Mouse (Mus musculus) T-helper 1 cell (primary cell): ENCODE results near the gene Cdyl2.

Experiments used
- in situ Hi-C: fragments of 300-600 bp; cut with MboI, MseI; formaldehyde crosslinking; loops from one replicate; pipeline ENCODE4 v1.15.1; 2025; ENCODE audit warnings: high pct_unique_total_duplicates

Gene Cdyl2

DNA sequence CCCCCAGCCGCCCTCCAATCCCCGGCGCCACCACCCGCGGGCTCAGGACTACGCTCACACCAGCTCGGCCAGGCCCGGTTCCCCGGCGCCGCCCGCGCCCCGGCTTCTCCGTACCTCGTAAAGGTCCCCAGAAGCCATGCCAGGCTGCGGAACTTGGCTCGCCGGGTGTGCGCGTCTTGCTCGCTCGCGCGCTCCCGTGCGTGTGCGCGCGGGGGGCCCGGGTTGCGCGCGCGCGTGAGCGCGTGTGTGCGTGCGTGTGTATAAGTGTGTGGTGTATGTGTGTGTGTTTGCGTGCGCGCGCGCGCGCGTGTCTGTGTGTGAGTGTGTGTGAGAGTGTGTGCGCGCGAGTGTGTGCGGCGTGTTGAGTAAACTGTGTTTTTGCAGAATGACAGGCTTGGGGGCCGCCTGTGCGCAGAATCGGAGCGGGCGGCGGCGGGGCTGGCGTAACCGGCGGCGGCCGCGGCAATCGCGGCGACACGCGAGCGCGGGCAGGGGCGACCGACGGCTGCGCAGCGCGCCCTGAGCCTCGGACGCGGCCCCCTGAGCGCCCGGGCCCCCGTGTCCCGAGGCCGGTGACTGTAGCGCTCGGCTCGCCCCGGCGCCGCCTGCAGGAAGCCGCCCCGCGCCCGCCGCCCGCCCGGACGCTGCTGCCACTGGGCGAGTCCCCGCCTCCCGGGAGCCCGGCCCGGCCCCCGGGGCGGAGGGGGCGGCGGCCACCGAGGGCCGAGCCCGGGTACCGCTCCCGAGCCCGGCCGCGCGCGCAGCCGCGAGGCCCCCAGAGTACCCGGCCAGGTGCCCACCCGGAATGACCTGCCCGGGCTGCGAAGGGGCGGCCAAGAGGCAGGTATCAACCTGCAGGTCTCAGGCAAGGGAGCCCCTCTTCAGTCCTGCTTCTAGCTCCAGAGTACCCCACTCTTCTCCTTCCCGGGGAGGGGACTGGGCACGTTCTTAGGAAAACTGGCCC is at the start of gene Cdyl2:
Gene Cdyl2, minus strand, starts transcription at position 308 of the 964 bp plus-strand sequence.
- in situ Hi-C loops: loop anchor here (10.0 kb wide), 1 partner anchor 88 kb away; no protein-coding TSS in a partner anchor

- in situ Hi-C loops: loop anchor here (10.0 kb wide), 1 partner anchor 296 kb away; no protein-coding TSS in a partner anchor
Measured at GRCm38 (mm10) chr8:116780594-116780993, 47.8 kb upstream of the Cdyl2 start.

DNA sequence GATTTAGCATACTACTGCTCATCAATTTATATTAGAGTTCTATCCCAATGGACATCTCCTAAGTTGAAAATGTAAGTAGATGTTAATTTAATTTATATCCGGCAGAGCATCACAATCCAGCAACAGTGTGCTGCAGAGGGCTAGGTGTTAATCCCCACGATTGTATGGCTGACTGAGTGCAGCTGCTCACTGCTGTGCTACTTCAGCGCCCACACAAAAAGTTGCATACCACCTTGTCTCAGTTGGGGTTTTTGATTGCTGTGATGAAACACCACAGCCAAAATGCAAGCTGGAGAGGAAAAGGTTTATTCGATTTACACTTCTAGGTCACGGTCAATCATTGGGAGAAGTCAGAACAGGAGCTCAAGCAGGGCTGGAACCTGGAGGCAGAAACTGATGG is 41.4 kb upstream of the Cdyl2 start:
- in situ Hi-C loops: no loop called here

- in situ Hi-C loops: no loop called here
Measured at GRCm38 (mm10) chr8:116772727-116773126, 39.9 kb upstream of the Cdyl2 start.

DNA sequence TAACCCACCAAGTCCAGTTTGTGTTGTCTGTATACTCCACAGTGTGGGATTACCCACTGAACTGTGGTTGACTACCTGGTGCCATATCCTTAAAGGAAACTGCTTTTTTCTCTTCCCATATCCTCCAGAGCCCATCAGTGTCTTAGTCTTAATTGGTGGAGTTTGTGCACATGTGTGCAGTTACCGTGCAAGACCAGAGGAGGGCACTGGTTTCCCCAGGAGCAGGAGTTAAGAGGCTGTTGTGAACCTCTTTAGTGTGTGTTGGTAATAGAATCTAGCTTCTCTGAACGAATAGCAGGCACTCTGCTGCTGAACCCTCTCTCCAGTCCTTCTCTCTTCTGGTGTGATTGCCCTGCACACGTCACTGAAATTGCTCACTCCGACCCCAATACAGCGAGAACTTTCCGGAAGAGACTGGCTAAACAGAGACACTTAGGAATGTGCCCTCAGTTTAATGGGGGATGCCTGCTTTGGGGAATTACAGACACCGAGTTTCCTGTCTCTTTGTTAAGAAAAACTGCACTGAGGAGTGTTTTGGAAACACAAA is 39.1 kb upstream of the Cdyl2 start:
- in situ Hi-C loops: no loop called here

- in situ Hi-C loops: no loop called here
Measured at GRCm38 (mm10) chr8:116770756-116771155, 38.0 kb upstream of the Cdyl2 start.

DNA sequence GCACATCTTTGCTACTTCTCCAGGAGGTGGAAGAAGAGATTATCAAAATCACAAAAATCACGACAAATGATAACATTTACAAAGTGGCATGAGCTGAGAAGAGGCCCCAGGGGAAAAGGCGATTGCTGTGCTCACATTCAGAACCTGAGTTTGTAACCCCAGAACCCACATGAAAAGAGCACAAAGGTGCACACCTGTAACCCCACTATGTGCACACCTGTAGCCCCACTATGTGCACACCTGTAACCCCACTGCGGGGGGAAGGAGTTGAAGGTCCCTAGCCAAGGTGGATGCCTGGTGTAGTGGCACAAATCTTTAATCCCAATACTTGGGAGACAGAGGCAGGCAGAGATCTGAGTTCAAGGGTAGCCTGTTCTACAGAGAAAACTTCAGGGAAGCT is 23.4 kb upstream of the Cdyl2 start:
- in situ Hi-C loops: no loop called here

DNA sequence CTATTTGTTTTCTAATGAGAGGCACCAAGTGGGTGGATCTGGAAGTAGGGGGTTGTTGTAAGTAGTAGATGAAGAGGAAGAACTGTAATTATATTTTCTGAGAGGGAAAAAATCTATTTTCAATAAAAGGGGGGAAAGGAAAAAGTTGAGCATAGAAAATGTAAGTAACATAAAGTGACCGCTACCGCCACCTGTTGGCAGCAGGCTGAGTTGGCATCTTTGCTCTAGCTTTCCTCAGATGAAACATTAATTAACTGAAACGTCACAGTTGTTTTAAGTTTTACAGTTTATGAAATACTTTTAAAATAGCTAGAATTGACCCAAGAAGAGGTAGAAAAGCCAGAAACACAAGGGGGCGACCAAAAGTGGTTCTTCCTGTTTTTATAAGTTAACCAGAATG is 22.8 kb upstream of the Cdyl2 start:
- in situ Hi-C loops: no loop called here

- in situ Hi-C loops: loop anchor here (5.0 kb wide), 1 partner anchor 73 kb away; no protein-coding TSS in a partner anchor
Measured at GRCm38 (mm10) chr8:116740726-116741125, 7.9 kb upstream of the Cdyl2 start.

DNA sequence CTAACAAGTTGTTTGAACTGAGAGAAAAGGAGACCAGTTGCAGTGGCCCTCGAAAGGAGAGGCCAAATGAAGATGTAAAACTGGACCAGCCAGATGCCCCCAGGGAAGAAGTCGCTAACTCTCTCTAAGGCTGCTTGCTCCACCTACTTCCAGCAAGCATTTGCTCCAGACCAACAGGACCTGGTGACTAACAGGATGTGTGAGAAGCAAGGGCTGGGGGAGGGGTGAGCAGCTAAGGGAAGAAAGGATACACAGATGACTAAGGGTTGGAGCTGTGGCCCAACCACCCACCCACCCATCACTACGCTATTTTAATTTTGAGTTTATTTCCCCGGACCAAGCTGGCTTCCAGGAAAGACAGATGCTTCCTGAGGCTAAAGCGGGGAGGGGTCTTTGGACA is 2.5 kb upstream of the Cdyl2 start:
- in situ Hi-C loops: loop anchor here (10.0 kb wide), 1 partner anchor 91 kb away; no protein-coding TSS in a partner anchor

DNA sequence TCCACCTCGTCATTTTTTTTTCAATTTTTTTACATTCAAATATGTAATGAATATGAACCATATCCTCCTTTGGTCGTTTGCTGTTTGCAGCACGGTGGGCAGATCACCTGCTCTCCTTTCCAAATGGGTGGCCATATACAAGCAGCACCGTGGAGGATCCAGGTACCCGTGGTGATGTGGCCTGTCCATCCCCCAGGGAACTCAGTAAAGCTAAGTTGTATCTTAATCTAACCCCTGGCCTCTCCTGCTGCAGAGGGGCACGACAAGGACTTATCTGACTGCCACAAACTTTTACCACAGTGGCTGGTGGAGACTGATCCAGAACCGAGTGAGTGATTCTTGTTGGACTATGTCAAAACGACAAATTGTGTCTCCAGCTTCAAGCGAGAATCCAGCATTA is 1.4 kb upstream of the Cdyl2 start:
- in situ Hi-C loops: loop anchor here (10.0 kb wide), 1 partner anchor 89 kb away; no protein-coding TSS in a partner anchor

DNA sequence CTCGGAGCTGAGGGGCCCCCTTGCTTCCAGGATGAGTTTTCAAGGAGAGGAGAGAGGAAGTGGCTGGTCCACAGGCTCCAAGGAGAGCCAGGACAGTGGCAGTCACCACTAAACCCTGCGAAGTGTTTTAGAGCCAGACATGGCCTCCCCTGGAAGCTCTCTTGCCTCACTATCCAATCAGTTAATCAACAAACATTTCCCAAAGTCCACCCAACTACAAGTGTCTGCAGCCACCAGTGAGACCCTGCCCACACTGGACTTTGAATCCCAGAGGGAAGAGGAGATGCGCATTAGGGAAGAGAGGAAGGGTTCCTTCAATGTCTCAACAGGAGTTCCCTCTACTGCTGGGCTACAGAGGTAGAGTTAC is 840 bp upstream of the Cdyl2 start:
- in situ Hi-C loops: loop anchor here (10.0 kb wide), 1 partner anchor 89 kb away; no protein-coding TSS in a partner anchor

- in situ Hi-C loops: loop anchor here (10.0 kb wide), 1 partner anchor 87 kb away; no protein-coding TSS in a partner anchor
Measured at GRCm38 (mm10) chr8:116731976-116732683, 661 bp downstream of the Cdyl2 start.

DNA sequence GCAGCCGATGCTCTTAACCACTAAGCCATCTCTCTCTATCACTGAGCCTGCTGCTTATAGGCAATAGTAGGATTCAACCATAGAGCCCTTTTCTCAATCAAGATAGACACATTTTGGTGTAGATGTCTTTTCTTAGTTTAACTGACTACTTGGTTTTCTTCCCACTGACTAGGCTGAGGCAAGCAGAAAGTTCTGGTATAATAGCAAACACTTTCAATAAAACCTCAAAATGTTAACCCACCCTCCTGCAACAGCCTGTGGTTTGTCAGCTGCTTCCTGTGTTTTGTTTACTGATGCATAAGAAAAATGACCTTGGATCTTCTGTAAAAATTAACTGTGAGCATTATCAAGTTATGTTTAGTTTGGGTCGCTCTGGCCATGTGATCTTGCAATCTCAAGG is 11.3 kb downstream of the Cdyl2 start:
- in situ Hi-C loops: no loop called here

DNA sequence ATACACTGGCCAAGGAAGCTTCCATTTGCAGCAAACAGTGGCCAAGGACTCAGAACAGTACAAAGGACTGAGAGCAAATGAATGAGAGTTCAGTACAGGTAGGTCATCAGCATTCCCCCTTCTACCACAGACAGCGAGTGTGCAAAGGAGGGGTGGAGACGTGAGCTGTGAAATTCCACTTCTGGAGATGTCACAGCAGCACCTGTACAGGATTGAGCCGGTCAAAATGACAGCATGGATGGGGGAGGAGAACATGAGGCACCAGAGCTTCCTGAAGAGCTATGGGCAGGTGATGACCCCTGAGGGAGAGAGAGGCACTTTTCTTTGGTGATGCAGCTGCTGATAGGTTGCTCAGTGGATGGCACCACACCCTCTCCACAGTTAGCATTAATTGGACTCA is 25.3 kb downstream of the Cdyl2 start:
- in situ Hi-C loops: no loop called here

- in situ Hi-C loops: no loop called here
Measured at GRCm38 (mm10) chr8:116702501-116702900, 30.3 kb downstream of the Cdyl2 start.

- in situ Hi-C loops: no loop called here
Measured at GRCm38 (mm10) chr8:116692931-116693330, 39.9 kb downstream of the Cdyl2 start.

DNA sequence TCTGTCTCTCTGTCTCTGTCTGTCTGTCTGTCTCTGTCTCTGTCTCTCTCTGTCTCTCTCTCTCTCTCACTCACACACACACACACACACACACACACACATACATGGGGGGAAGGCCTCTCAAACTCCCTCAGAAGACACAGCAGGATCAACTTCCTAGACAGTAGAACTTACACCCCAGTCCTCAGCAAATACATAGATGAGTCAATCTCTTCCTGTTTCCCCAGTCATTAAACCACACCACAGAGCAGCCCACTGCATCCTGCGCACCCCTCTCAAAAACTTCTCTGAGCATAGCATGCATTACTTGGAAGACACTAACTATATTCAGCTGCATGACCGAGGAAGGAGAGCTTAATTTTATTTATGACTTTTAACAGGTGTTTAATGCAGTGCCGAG is 43.0 kb downstream of the Cdyl2 start:
- in situ Hi-C loops: no loop called here

GRCm38 (mm10) chr8:116676174-116676573 is 56.6 kb downstream of the Cdyl2 start:
- in situ Hi-C loops: loop anchor here (10.0 kb wide), 1 partner anchor 571 kb away; no protein-coding TSS in a partner anchor

DNA sequence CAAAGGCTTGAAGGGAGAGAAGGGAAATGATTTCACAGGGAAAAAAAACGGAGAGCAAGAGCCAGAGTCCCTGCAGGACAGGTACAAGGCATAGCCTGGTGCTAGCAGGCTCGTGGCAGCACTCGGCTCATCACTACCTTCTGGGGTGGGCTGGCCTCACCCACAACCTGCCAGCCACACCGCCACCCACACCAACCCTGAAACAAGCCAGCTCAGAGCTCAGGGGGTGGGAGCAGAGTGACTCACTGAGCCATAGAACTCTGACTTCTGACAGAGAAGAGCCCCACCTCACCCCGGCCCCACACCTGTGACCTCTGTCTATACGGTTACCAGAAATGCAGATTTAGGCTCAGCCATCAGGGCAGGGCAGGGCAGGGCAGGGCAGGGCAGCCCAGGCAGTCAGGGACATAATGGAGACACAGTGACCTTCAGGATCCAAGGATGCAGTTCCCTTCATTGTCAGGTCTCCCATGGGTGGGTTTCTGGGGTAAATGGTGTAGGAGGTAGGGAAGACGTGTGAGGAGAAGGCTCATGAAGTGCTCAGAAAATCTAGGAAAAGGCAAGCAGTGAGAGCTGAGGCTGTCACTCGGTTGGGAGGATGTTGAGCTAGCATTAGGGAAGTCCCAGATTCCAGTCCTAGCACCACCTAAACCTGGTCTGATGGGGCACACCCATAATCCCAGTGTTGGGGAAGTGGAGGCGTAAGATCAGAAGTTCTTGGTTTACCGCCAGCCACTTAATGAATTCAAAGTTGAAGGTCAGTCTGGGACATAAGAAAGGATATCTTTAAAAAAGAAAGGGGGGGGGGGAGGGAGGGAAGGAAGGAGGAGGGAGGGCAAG is 58.6 kb downstream of the Cdyl2 start:
- in situ Hi-C loops: loop anchor here (10.0 kb wide), 1 partner anchor 569 kb away; no protein-coding TSS in a partner anchor

DNA sequence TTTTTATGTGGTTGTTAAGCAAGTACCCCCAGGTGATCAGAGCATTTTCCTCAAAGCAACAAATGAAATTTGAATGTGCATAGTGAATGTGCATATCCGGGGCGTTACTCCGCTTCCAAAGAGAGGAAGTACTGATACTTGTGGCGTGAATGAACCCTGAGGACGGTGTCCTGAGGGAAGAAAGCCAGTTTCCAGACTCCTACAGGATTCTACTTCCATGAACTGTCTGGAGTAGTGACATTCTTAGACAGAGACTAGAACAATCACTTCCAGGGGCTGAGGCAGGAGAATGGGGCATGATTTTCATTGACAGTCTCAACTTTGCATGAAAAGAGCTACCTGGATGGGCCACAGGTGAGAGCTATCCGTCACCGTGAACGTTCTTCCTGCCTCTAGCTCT is 59.3 kb downstream of the Cdyl2 start:
- in situ Hi-C loops: loop anchor here (10.0 kb wide), 1 partner anchor 569 kb away; no protein-coding TSS in a partner anchor
